Mouse (Mus musculus): ENCODE results near the gene Inpp5a. TPM values are rescaled to one million over a fixed set of nuclear protein-coding genes. Genes with fewer than 3 reads are reported as not detected.

The Inpp5a gene
- polyA plus RNA-seq, 1 experiment from 2014 or later, result 93.9 TPM

GRCm38 (mm10) chr7:139518352-139518751 is 129.4 kb downstream of the Inpp5a start:
- H3K27me3 ChIP-seq (ENCODE audit: control insufficient read depth, insufficient read depth, low read length), result no peaks in the 10 kb centered on the region
- ATAC-seq (ENCODE audit: insufficient number of reproducible peaks, insufficient read depth, low FRiP score, low read depth), result no peak
- H3K4me2 ChIP-seq (ENCODE audit: low read length), result no peak overlapping the region
- H3K9me3 ChIP-seq (ENCODE audit: control insufficient read depth, low read length), result no peaks in the 10 kb centered on the region
- no peak overlapping the region for H3K4me3 ChIP-seq (ENCODE audit: control insufficient read depth in 1 of 2, insufficient read depth in 1 of 2, low read depth in 1 of 2, low read length in 2 of 2)
- peaks cover 15 to 26% of the 10 kb centered on the region in 2 experiments for H3K4me1 ChIP-seq (ENCODE audit: control insufficient read depth in 2 of 2, insufficient read depth in 2 of 2, low read length in 2 of 2)
- H3K9ac ChIP-seq (ENCODE audit: low read length), result no peak overlapping the region
- 71% methylated on average over 3 of the region's 3 CpGs for WGBS
- no peak overlapping the region for H3K27ac ChIP-seq (replicated peaks in 1 of 2; ENCODE audit: control insufficient read depth in 1 of 2, insufficient read depth in 1 of 2, low read depth in 2 of 2, low read length in 2 of 2)
- H3K36me3 ChIP-seq (ENCODE audit: control insufficient read depth, insufficient read depth, low read length), result peaks cover 43% of the 10 kb centered on the region

- no peaks in the 10 kb centered on the region for H3K9me3 ChIP-seq (ENCODE audit: control insufficient read depth, low read length)
- no peaks in the 10 kb centered on the region for H3K27me3 ChIP-seq (ENCODE audit: control insufficient read depth, insufficient read depth, low read length)
- no peak overlapping the region for H3K27ac ChIP-seq (replicated peaks in 1 of 2; ENCODE audit: control insufficient read depth in 1 of 2, insufficient read depth in 1 of 2, low read depth in 2 of 2, low read length in 2 of 2)
- ATAC-seq (ENCODE audit: insufficient number of reproducible peaks, insufficient read depth, low FRiP score, low read depth), result no peak
- H3K9ac ChIP-seq (ENCODE audit: low read length), result no peak overlapping the region
- no peak overlapping the region for H3K4me2 ChIP-seq (ENCODE audit: low read length)
- WGBS, result 46% methylated on average over 15 of the region's 15 CpGs
- H3K4me3 ChIP-seq (ENCODE audit: control insufficient read depth in 1 of 2, insufficient read depth in 1 of 2, low read depth in 1 of 2, low read length in 2 of 2), result no peak overlapping the region
- H3K36me3 ChIP-seq (ENCODE audit: control insufficient read depth, insufficient read depth, low read length), result peaks cover 94% of the 10 kb centered on the region
- H3K4me1 ChIP-seq (ENCODE audit: control insufficient read depth in 2 of 2, insufficient read depth in 2 of 2, low read length in 2 of 2), result no peaks in the 10 kb centered on the region
Observed at GRCm38 (mm10) chr7:139528309-139529076, 139.6 kb downstream of the Inpp5a start.

DNA sequence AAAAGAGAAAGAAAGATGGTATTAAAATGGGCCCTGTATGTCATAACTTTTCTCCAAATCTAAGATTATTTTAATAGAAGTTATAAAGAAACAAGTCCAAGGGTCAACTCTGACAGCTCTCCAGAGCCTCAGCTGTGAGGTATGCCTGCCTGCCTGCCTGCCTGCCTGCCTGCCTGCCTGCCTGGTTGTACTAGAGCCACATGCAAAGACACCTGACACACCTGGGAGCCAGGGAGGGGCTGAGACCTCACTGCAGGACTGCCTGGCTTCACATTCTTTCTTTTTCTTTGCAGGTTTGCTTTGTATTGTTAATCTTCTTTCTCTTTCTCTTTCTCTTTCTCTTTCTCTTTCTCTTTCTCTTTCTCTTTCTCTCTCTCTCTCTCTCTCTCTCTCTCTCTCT is 140.3 kb downstream of the Inpp5a start:
- Histone ChIP-seq H3K27ac (replicated peaks in 1 of 2; ENCODE audit: control insufficient read depth in 1 of 2, insufficient read depth in 1 of 2, low read depth in 2 of 2, low read length in 2 of 2) (no peak overlapping the region), H3K9ac (ENCODE audit: low read length) (no peak overlapping the region), H3K36me3 (ENCODE audit: control insufficient read depth, insufficient read depth, low read length) (peaks cover 91% of the 10 kb centered on the region), H3K4me3 (ENCODE audit: control insufficient read depth in 1 of 2, insufficient read depth in 1 of 2, low read depth in 1 of 2, low read length in 2 of 2) (no peak overlapping the region), H3K9me3 (ENCODE audit: control insufficient read depth, low read length) (no peaks in the 10 kb centered on the region), H3K27me3 (ENCODE audit: control insufficient read depth, insufficient read depth, low read length) (no peaks in the 10 kb centered on the region), H3K4me1 (ENCODE audit: control insufficient read depth in 2 of 2, insufficient read depth in 2 of 2, low read length in 2 of 2) (no peaks in the 10 kb centered on the region), H3K4me2 (ENCODE audit: low read length) (no peak overlapping the region)
- no peak for ATAC-seq (ENCODE audit: insufficient number of reproducible peaks, insufficient read depth, low FRiP score, low read depth)

DNA sequence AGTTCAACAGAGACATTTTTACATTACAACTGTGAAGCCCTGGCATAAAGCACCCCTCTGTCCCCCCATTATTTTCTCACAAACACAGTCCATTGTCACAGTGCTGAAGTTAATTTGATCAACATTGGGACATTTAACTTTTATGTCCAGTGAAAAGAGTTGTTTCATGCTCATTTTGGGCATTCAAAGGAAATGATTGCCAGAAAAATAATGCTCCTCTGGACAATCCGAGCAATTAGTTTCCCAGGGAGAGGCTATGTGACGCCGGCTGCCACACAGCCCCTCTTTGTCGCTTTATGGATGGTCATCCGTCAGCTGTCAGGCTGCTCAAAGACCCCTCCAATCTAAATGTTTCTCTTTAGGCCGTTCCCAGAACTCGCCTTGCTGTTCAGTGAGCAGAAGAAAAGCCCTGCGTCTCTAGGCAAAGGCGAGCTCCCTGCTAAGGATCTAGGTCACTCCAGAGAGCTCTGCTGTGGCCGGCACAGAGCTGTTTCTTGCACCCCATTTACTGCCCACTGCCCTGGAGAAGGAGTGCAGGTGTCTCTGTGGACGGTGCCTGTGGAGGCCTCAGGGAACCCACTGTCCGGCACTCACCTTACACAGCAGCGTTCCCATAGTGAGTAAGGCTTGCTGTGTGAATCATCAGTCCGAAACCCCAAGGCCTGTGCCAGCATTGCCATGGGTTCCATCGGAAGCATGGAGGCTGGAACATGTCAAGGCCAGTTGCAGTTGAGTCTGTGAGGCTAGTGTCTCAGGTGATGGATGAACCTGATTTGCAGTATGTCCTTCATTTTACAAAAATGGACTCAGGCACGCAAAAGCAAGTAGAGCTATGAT is 141.9 kb downstream of the Inpp5a start:
- Histone ChIP-seq H3K9ac (ENCODE audit: low read length) (no peak overlapping the region), H3K9me3 (ENCODE audit: control insufficient read depth, low read length) (no peaks in the 10 kb centered on the region), H3K4me3 (ENCODE audit: control insufficient read depth in 1 of 2, insufficient read depth in 1 of 2, low read depth in 1 of 2, low read length in 2 of 2) (no peak overlapping the region), H3K4me1 (ENCODE audit: control insufficient read depth in 2 of 2, insufficient read depth in 2 of 2, low read length in 2 of 2) (no peaks in the 10 kb centered on the region), H3K36me3 (ENCODE audit: control insufficient read depth, insufficient read depth, low read length) (peaks cover 91% of the 10 kb centered on the region), H3K27me3 (ENCODE audit: control insufficient read depth, insufficient read depth, low read length) (no peaks in the 10 kb centered on the region), H3K4me2 (ENCODE audit: low read length) (no peak overlapping the region), H3K27ac (replicated peaks in 1 of 2; ENCODE audit: control insufficient read depth in 1 of 2, insufficient read depth in 1 of 2, low read depth in 2 of 2, low read length in 2 of 2) (no peak overlapping the region)
- 86% methylated on average over 16 of the region's 16 CpGs for WGBS
- no peak for ATAC-seq (ENCODE audit: insufficient number of reproducible peaks, insufficient read depth, low FRiP score, low read depth)

GRCm38 (mm10) chr7:139531428-139531801 is 142.5 kb downstream of the Inpp5a start:
- Histone ChIP-seq H3K36me3 (ENCODE audit: control insufficient read depth, insufficient read depth, low read length) (peaks cover 91% of the 10 kb centered on the region), H3K4me1 (ENCODE audit: control insufficient read depth in 2 of 2, insufficient read depth in 2 of 2, low read length in 2 of 2) (no peaks in the 10 kb centered on the region), H3K27me3 (ENCODE audit: control insufficient read depth, insufficient read depth, low read length) (no peaks in the 10 kb centered on the region), H3K4me3 (ENCODE audit: control insufficient read depth in 1 of 2, insufficient read depth in 1 of 2, low read depth in 1 of 2, low read length in 2 of 2) (no peak overlapping the region), H3K9me3 (ENCODE audit: control insufficient read depth, low read length) (no peaks in the 10 kb centered on the region), H3K4me2 (ENCODE audit: low read length) (no peak overlapping the region), H3K27ac (replicated peaks in 1 of 2; ENCODE audit: control insufficient read depth in 1 of 2, insufficient read depth in 1 of 2, low read depth in 2 of 2, low read length in 2 of 2) (no peak overlapping the region), H3K9ac (ENCODE audit: low read length) (no peak overlapping the region)
- 88% methylated on average over 4 of the region's 4 CpGs for WGBS
- no peak for ATAC-seq (ENCODE audit: insufficient number of reproducible peaks, insufficient read depth, low FRiP score, low read depth)

DNA sequence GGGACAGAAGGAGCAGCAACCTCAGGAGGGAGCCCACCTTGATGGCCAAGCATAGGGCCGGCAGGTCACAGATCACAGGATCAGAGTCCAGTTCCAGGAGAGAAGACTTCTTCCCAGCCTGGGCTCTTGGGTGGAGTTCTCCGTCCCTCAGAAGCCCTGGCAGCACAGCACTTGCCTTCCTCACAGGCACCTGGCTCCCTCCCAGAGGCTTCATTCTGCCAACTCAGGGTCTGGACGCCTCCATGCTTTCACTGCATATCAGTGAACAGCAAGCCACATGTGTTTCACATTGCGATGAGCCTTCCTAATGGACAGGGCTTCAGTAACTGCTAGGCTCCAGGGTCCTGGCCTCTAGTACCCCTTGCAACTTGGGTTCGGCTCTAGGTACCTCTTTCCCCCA is 147.4 kb downstream of the Inpp5a start:
- Histone ChIP-seq H3K27ac (replicated peaks in 1 of 2; ENCODE audit: control insufficient read depth in 1 of 2, insufficient read depth in 1 of 2, low read depth in 2 of 2, low read length in 2 of 2) (no peak overlapping the region), H3K9me3 (ENCODE audit: control insufficient read depth, low read length) (no peaks in the 10 kb centered on the region), H3K4me2 (ENCODE audit: low read length) (no peak overlapping the region), H3K4me1 (ENCODE audit: control insufficient read depth in 2 of 2, insufficient read depth in 2 of 2, low read length in 2 of 2) (no peaks in the 10 kb centered on the region), H3K9ac (ENCODE audit: low read length) (no peak overlapping the region), H3K27me3 (ENCODE audit: control insufficient read depth, insufficient read depth, low read length) (no peaks in the 10 kb centered on the region), H3K4me3 (ENCODE audit: control insufficient read depth in 1 of 2, insufficient read depth in 1 of 2, low read depth in 1 of 2, low read length in 2 of 2) (no peak overlapping the region), H3K36me3 (ENCODE audit: control insufficient read depth, insufficient read depth, low read length) (peaks cover 85% of the 10 kb centered on the region)
- no peak for ATAC-seq (ENCODE audit: insufficient number of reproducible peaks, insufficient read depth, low FRiP score, low read depth)
- WGBS, result 76% methylated on average over 5 of the region's 5 CpGs

- Histone ChIP-seq H3K36me3 (ENCODE audit: control insufficient read depth, insufficient read depth, low read length) (peaks cover 85% of the 10 kb centered on the region), H3K9ac (ENCODE audit: low read length) (no peak overlapping the region), H3K4me3 (ENCODE audit: control insufficient read depth in 1 of 2, insufficient read depth in 1 of 2, low read depth in 1 of 2, low read length in 2 of 2) (no peak overlapping the region), H3K27me3 (ENCODE audit: control insufficient read depth, insufficient read depth, low read length) (no peaks in the 10 kb centered on the region), H3K27ac (replicated peaks in 1 of 2; ENCODE audit: control insufficient read depth in 1 of 2, insufficient read depth in 1 of 2, low read depth in 2 of 2, low read length in 2 of 2) (no peak overlapping the region), H3K4me2 (ENCODE audit: low read length) (no peak overlapping the region), H3K4me1 (ENCODE audit: control insufficient read depth in 2 of 2, insufficient read depth in 2 of 2, low read length in 2 of 2) (no peaks in the 10 kb centered on the region), H3K9me3 (ENCODE audit: control insufficient read depth, low read length) (no peaks in the 10 kb centered on the region)
- ATAC-seq (ENCODE audit: insufficient number of reproducible peaks, insufficient read depth, low FRiP score, low read depth), result no peak
- WGBS, result 100% methylated on average over 2 of the region's 2 CpGs
Observed at GRCm38 (mm10) chr7:139536831-139537230, 147.9 kb downstream of the Inpp5a start.
